Mouse (Mus musculus) lung, adult 18-20 months (tissue): ENCODE measurements at regions not wholly inside any gene's neighbourhood (a gene's known extent, or its start where the extent isn't known, plus 50 kb on each side); places are given as distances from the start of the nearest gene placed in this dataset.

Experiments
- DNase-seq, 2 experiments: peaks; one replicate each; pipeline ENCODE4 v3.0.0; 2022; ENCODE audit warnings: mixed read lengths in 2 of 2

DNA sequence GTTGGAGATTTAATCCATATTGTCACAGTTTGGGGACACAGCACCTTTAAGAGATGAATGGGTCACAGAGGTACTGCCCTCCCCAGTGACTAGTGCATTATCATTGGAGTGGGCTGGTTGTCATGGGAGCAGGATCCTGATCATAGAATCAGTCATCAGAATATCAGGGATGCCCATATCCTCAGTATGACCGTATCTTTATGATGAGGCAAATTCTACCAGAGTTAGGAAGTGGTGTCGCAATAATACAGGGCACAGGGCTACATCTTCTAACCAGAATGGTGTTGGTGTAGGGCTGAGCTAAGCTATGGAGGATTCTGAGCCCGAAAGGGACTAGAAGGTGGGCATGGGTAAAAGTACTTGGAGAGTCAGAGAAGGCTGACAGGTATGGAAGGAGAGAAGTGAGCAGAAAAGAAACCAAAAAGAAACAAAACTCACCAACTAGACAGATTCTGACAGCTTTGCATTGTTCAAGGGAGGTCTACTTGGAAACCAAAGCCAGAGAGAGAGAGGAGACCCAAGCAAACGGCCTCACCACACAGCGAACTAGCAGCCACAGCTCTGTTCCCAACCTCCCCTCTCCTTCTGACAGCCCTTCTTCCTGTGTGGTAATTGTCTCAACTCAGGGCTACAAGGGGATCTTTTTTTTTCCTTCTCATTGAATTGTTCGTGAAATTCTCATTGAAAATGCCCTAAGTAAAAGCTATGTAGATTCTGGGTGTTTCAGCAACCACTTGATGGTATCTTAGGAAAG lies 129.2 kb downstream of the Lrrc30 start:
- DNase-seq = no peak

DNA sequence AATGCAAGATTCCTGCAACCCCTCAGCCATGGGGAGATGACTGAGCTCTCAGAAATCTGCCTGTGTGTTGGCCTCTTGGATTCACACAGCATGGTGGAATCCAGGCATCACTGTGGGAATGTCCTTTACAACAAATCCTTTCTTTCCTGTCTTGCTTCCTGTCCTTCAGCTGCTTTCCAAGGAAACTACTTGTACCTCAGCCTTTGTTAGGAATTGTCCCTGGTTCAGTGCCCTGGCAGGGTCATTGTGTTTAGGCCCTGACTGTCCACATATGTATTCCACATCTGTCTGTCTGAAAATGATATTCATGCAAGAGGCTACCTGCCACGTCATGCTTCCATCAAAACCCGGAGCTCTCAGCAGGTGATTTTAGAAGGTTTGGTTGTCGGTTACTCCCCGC lies 129.9 kb downstream of the Lrrc30 start:
- DNase-seq = no peak

DNA sequence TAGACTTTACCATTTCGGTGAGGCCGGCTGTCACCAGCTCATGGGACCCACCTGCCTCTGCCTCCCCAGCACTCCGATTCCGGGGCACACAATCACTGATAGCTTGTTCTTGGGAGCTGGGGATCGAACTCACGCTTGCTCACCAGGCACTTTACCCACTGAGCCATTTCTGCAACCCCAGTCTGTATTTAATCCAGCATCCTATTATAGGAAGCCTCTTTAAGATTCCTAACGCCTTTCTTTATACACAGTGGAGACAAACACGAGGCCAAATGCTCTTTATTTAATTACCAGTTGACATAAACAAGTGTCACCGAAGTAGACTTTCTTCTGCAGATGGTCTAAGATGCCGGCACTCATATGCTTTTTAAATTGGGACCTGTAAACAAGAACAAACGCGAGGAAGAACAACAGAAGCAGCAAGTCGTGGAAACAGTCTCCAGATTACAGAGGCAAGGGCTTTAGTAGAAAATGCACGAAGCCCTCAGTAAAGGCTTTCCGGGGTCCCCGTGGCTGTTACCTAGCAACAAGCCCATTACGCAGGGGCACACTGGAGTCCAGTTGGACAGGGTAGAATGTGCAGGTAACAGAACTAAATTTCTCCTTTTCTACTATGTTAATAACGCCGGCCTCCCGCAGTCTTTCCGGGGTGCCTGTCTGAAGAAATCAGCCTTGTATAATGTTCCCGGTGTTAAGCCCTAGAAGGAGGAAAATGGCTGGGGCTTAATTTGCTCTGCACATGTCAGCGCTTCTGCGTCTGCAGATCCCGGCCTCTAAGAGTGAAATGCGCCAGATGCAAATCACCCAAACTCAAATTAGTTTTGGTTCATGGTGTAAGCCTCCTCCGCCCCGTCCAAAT lies 132.5 kb downstream of the Lrrc30 start:
- DNase-seq = no peak

DNA sequence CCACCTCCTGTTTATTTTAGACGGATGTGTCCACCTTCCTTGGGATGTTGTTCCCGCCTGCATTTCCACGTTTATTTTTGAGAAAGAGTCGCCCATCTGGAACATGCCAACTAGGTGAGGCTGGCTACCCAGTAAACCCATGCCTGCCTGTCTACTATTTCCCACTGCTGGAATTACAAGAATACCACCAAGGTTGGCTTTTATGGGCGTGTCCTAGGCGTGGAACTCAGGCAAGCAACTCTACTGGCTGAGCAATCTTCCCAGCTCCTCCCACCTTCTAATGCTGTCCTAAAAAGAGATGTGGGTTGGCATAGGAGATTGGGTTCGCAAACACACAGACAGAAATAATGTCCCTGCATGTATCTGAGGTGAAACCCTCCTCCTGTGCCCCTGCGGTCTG lies 135.1 kb downstream of the Lrrc30 start:
- DNase-seq = no peak

DNA sequence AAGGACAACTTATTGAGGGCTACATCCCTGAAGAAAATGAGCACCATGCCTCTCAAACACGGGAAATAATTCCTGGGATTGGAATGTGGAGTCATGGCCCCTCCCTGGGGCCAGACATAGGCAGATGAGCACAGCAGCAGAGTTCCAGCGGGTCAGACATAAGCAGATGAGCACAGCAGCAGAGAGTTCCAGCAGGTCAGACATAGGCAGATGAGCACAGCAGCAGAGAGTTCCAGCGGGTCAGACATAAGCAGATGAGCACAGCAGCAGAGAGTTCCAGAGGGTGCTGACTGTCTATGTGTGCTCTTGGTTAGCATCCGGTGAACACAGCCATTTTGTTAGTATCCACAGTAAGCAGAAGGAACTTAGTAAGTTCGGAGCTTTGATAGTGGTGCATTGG lies 126.2 kb upstream of the Ptprm start:
- DNase-seq = no peak

DNA sequence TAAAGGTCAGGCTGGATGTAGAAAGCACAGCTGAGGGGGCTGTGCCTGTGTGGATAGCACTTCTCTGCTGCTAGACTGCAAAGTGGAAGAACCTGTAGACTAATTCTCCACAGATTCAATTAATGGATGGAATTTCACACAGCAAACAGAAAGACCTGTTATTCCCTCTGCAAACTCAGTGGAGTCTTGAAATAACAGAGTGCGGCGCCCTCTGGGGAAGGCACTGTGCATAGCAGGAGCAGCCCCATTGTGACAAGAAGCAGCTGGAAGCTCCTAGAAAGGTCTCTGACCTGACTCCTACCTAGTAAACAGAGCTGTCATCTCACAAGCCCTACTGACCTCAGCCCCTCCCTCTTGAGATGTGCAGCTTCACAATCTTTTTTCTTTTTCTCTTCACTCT lies 118.9 kb upstream of the Ptprm start:
- DNase-seq = peak; percentile 70 to 77

DNA sequence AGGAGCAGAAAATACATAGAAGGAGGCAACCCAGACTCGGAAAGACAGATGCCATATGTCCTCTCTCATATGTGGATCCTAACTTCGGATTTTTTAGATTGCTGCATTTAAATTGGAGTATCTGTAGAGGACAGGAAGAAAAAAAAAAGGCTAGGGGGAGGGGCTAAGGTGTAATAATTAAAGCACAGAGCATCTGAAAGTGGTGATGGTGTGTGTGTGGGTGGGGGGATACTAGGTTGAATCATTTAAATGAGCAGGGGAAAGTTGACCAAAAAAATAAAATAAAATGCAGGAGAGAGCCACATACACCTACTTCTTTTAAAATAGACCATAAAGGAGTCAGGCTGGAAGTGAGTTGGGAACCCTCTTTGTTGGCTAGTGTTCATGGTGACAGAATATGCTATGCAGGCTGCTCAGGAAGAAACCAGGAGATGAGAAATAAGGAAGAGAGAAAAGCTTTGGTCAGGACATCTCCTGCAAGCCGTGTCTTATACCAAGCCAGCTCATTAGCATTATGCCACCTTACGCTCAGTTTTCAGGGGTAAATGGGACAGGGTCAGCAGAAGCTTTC lies 104.7 kb upstream of the Ptprm start:
- no peak for DNase-seq

DNA sequence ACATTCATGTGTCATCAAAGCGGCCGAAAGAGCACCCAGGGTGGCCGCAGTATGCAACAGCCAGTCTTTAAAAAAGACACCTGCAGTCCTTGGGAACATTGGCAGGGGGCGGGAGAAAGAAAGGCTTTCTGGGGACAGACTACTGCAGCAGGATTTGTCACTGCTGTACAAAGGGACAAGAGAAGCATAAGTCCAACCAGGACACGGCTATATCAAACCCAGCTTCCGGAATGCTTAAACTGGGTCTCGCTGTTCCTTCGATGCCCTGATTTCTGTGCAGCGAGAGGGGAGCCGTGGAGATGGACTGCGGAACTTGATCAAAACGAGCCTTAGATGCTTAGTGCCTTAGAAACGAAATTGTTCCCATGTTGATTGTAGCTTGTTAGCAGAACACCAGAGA lies 97.7 kb upstream of the Ptprm start:
- no peak for DNase-seq

DNA sequence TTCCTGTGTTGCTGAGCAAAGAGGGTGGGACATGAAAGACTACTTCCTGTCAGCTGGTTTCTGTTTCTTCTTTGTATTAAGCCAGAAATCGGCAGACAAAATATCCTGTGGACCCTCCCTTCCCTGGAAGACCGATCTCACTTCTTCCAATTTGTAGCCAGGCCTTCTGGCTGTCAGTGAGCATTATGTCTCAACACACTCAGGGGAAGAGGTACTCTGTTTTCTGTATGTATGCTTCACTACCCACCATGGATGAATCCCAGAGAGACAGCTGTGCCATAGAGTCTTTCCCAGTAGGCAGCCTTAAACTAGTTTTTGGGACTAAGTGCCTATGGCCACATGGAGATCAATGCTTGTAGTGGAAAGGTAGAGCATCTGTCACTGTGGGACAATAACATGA lies 96.8 kb upstream of the Ptprm start:
- no peak for DNase-seq

DNA sequence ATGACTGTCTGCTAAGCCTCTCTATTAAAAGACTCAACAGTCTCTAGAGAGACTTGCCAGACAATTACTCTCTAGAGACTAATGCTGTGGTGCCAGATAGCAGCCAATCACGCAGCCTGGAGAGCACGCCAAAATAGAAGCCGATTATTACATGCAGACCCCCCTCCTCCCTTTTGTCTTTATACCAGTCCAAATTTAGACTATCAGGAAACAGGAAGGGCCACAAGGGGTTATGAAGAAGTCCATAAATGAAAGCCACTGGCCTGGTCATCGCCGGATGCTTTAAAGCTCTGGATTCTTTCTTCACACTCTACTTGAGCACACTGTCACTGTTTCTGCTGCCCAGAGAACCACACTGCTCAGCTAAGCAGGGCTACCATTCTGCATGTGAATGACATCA lies 95.8 kb upstream of the Ptprm start:
- DNase-seq = no peak

DNA sequence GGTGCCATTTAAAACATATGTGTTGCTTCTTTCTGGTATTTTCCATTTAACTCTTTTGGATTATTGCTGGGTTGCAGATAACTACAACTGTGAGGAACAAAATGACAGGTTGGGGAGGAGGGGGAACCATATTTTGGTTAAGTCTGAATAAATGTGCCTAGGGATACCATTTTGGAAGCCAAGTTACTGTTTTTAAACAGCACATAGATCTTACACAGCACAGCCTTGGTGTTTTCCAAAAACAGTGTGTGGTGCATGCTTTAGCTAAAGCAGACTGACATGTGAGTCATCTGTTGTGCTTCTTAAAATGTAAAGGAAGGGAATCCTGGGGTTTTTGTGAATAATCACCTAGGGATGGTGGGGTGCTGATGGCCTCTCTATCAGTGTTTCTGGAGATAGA lies 91.7 kb upstream of the Ptprm start:
- DNase-seq = no peak

DNA sequence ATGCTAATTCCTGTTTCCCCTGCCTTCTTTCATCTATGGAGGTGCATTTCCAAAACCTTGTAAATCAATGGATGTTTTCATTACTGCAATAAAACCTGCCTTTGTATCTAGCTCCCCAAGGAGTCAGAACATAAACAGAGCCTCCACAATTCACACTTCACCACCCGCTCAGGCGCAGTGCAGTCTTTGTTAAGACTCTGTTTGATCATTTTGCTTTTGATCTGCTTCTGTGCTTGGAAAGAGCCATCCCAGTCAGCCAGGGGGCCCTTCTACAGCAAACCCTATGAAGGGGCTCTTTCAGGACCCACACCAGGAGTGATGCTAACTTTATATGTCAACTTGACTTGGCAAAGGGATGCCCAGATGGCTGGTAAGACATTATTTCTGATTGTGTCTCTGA lies 86.7 kb upstream of the Ptprm start:
- DNase-seq = no peak

DNA sequence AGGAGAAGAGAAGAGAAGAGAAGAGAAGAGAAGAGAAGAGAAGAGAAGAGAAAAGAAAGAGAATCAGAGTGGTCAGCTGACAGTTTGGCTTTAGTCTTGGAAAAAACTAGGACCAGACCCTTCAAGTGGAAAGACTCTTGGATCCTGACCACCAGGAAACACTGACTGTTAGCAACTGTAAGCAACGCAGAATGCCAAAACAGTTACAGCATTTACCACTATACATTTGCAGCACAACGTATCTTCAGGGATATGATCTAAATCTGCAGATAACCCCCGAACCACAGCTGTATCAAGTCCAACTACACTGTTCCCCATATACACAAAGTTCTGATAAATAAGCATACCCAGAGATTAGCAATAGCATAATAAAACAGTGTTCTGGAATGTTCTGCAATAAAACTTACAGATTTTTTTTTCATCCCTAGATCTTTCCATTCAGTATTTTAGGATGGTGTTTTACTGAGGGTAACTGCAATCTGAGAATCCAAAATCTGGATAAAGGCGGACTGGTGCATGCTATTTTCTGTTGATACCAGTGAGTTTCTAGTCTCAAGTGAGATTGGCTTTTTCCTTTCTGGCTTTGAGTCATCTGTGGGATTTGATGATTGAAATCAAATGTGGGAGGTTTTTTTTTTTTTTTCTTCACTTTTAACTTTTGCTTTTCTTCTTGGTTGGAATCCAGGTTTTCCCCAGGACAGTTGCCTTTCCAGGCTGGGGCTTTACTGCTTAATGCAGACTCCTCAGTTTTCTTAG lies 65.9 kb upstream of the Ptprm start:
- no peak for DNase-seq

DNA sequence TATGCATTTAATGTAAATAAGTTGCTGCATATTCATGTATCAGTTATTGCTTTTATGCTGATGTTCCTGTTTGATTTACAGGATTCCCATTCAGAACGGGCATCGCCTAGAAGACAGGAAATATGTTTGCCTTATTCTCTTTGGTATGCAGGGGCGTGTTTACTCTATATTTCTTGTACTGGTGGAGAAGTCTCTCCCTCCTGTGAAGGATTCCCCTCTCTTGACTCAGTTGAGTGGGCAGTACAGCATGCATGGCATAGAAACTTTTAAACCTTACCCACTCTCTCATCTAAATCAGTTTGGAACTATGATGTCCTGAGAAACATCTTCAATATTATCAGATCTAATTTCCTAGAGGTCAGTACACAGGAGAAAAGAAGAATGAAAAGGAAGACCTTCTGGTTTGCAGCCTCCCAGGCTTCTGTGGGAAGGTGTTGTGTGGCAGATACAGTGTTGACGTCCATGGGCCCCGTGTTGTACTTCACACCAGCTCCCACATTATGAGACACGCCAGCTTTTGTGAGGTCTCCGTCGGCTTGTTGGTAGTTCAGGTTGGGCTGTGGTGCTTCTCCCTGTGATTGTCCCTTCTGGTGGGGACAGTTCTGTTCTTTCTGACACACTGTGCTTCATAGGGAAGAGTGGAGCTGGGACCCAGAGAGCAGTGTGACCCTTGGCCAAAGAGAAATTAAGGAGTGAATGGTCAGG lies 58.4 kb upstream of the Ptprm start:
- no peak for DNase-seq

DNA sequence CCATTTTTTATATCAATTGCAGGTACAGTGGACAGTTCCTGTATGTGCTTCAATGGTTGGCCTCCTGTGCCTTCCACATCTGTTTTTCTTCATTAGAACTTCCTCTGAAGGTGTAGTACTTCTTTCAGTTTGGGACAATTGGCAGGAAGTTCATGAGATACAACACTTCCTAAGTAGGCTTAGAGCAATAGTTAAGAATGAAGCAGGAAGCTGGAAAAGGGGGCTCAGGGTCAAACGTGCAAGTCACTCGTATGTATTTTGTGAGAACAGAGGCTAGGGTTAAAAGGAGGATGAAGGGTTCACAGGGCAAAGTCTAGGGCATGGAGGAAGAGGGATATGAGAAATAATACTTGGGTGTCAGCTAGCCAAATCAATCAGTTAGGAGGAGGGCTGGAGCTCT lies 55.7 kb upstream of the Ptprm start:
- DNase-seq = no peak

DNA sequence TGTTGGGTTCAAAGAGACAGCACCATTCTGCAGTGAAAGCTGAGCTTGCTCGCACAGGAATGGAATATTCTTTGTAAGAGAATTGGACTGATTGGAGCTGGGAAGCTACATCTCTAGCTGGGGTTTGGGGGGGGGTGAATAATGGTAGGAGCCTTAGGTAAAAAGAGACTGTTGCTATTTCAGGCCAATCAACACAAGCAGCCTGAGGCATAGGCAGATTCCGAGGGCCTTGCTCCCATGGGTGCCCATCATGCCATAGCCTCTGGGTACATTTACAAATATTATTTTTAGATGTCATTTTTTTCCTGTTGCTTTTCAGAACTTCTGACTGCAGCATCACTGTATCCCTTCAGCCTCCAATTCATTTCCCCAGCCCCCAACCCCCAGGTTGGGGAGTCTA lies 51.7 kb upstream of the Ptprm start:
- DNase-seq = no peak
